In genomic region chr9:60076396-60076795, GRCm38 (mm10) we compare ENCODE assay signal across 13 mouse cellular contexts.
"Had no signal": no experiment of that assay in that cellular context is flagged by ENCODE, and none has a peak within 500 bp of the region (broad histone marks: within the 10 kb centered on the region; RNA-seq: fewer than 3 reads in every experiment).

No protein-coding gene starts in this region.

- DNase-seq: kidney, adult 8-10 months; kidney, postnatal 25 days; layer of hippocampus, adult 9-11 months; layer of hippocampus, postnatal 36 days; lung, postnatal 4 days; thymus, postnatal 36 days had no signal

- H3K27ac ChIP-seq: limb, embryonic 15.5 days; liver, embryonic 12.5 days; midbrain, embryonic 12.5 days; neural tube, embryonic 15.5 days; stomach, embryonic 15.5 days had no signal

- H3K9me3 ChIP-seq: limb, embryonic 15.5 days; liver, embryonic 12.5 days; midbrain, embryonic 12.5 days; neural tube, embryonic 15.5 days; stomach, embryonic 15.5 days had no signal

- H3K4me3 ChIP-seq: limb, embryonic 15.5 days; liver, embryonic 12.5 days; midbrain, embryonic 12.5 days; myocyte; neural tube, embryonic 15.5 days; stomach, embryonic 15.5 days had no signal

- ATAC-seq: liver, embryonic 12.5 days; lung, postnatal 0 days had no signal

- H3K9ac ChIP-seq: limb, embryonic 15.5 days; liver, embryonic 12.5 days; midbrain, embryonic 12.5 days; neural tube, embryonic 15.5 days; stomach, embryonic 15.5 days had no signal

- H3K4me2 ChIP-seq: limb, embryonic 15.5 days; liver, embryonic 12.5 days; midbrain, embryonic 12.5 days; neural tube, embryonic 15.5 days; stomach, embryonic 15.5 days had no signal

- H3K36me3 ChIP-seq: limb, embryonic 15.5 days; liver, embryonic 12.5 days; midbrain, embryonic 12.5 days; neural tube, embryonic 15.5 days; stomach, embryonic 15.5 days had no signal

- H3K4me1 ChIP-seq: liver, embryonic 12.5 days had no signal

- H3K27me3 ChIP-seq: limb, embryonic 15.5 days; liver, embryonic 12.5 days; midbrain, embryonic 12.5 days; neural tube, embryonic 15.5 days; stomach, embryonic 15.5 days had no signal
